Mouse (Mus musculus) liver, adult 2 months (tissue): ENCODE data around the gene Lin37.

ENCODE experiments used
- CTCF ChIP-seq: fragments of 200-500 bp; IDR thresholded peaks from 2 replicates; pipeline ENCODE4 v1.5.1; 2011; ENCODE audit warnings: low read depth, low read length, control low read depth
- POLR2A ChIP-seq: fragments of 200-500 bp; IDR thresholded peaks from 2 replicates; pipeline ENCODE4 v1.6.1; 2011; ENCODE audit warnings: low read length, control low read depth; ENCODE audit not compliant: insufficient read depth; ENCODE audit errors: extremely low read depth

DNA sequence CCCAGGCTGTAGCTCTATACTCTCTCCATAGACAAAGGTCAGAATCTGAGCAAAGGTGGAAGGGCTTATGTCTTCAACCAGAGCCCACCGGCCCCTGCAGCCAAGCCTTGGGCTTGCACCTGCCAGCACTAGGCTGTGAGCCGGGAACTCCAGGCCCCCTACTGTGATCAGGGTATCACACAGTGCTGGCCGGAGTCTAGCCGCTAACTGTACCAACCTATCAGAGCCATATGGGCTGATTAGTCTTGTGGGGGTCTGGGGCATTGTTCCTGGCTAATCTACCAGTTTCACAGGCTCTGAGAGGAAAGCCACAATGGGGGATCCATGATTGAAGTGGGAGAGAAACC is 31.9 kb upstream of the Lin37 start:
- TF ChIP-seq CTCF (no peak), POLR2A (no peak)
